ENCODE assay signal across 18 mouse cellular contexts in the genomic region with DNA sequence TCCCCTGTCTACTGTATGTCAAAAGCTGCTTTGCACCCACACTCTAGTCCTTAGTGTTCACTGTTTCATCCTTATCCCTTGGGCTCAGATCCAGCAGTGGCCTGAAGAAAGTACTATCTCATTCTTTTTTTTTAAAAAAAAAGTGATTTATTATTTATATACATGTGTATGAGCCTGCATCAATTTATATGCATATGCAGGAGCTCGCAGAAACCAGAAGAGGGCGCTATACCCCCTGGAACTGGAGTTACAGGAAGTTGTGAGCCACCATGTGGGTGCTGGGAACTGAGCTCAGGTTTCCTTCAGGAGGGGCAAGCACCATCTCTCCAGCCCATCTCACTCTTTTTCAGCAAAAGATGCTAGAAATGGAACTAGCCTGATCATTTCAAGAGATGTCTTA.
DNase-seq lines count a peak whose midpoint lies in the region; ATAC-seq and TF ChIP-seq lines count a peak whose summit lies in the region.
"Had no signal": no experiment of that assay in that cellular context is flagged by ENCODE, and none has a peak within 500 bp of the region (broad histone marks: within the 10 kb centered on the region; RNA-seq: fewer than 3 reads in every experiment).

No protein-coding gene starts in this region.

- H3K9ac ChIP-seq in kidney, postnatal 0 days (ENCODE audit: low read depth, low read length) = no peak overlapping the region
- no peak overlapping the region for H3K9ac ChIP-seq in kidney, embryonic 15.5 days
- no peak overlapping the region for H3K9ac ChIP-seq in ES-Bruce4 (ENCODE audit: low read depth, poor library complexity, severe bottlenecking)
- H3K9ac ChIP-seq: forebrain, embryonic 13.5 days; lung, embryonic 14.5 days; neural tube, embryonic 13.5 days had no signal

- no peaks in the 10 kb centered on the region for H3K36me3 ChIP-seq in kidney, postnatal 0 days (ENCODE audit: insufficient read depth, low read length)
- H3K36me3 ChIP-seq in kidney, embryonic 15.5 days = no peaks in the 10 kb centered on the region
- H3K36me3 ChIP-seq in ES-Bruce4 (ENCODE audit: control insufficient read depth, insufficient read depth, low read length, poor library complexity, severe bottlenecking) = no peaks in the 10 kb centered on the region
- H3K36me3 ChIP-seq: embryonic facial prominence, embryonic 10.5 days; neural tube, embryonic 13.5 days had no signal

- H3K9me3 ChIP-seq in kidney, postnatal 0 days (replicated peaks; ENCODE audit: low read length) = no peaks in the 10 kb centered on the region
- no peaks in the 10 kb centered on the region for H3K9me3 ChIP-seq in kidney, embryonic 15.5 days (replicated peaks)
- H3K9me3 ChIP-seq in ES-Bruce4 (replicated peaks; ENCODE audit: control insufficient read depth, insufficient read depth, low read length, poor library complexity, severe bottlenecking) = 0 out of 2 replicates have a peak, but pooled peaks cover 2% of the 10 kb centered on the region
- H3K9me3 ChIP-seq: embryonic facial prominence, embryonic 10.5 days; forebrain, embryonic 13.5 days; neural tube, embryonic 13.5 days had no signal

- H3K27me3 ChIP-seq in kidney, postnatal 0 days (ENCODE audit: insufficient read depth, low read length) = no peaks in the 10 kb centered on the region
- H3K27me3 ChIP-seq in kidney, embryonic 15.5 days = peaks cover 7% of the 10 kb centered on the region; the same call in 1 of the 2 replicates
- no peaks in the 10 kb centered on the region; the same call in 1 of the 2 replicates for H3K27me3 ChIP-seq in ES-Bruce4 (ENCODE audit: control insufficient read depth, insufficient read depth, low read length, poor library complexity, severe bottlenecking)
- H3K27me3 ChIP-seq: neural tube, embryonic 13.5 days had no signal

- ATAC-seq in kidney, postnatal 0 days (replicated peaks; ENCODE audit: low FRiP score, low read depth) = no peak
- no peak for ATAC-seq in kidney, embryonic 15.5 days (replicated peaks; ENCODE audit: low FRiP score)
- ATAC-seq in megakaryocyte, adult 5-6 weeks (ENCODE audit: poor library complexity, severe bottlenecking) = no peak
- ATAC-seq: forebrain, embryonic 13.5 days; inflammation-experienced regulatory T-cells, adult 6 months; midbrain, embryonic 16.5 days had no signal

- WGBS in kidney, postnatal 0 days = 79% methylated on average over 2 of the region's 2 CpGs
- 79% methylated on average over 2 of the region's 2 CpGs for WGBS in kidney, embryonic 15.5 days

- no peak for TF ChIP-seq POLR2A in ES-Bruce4 (IDR thresholded peaks at IDR 0.05; ENCODE audit: insufficient read depth, low read length)

- no peak overlapping the region for H3K27ac ChIP-seq in kidney, postnatal 0 days
- H3K27ac ChIP-seq in kidney, embryonic 15.5 days = no peak overlapping the region
- no peak overlapping the region for H3K27ac ChIP-seq in ES-Bruce4 (ENCODE audit: insufficient read depth, low read length)
- H3K27ac ChIP-seq: embryonic facial prominence, embryonic 10.5 days; forebrain, embryonic 13.5 days; neural tube, embryonic 13.5 days had no signal

- peak; percentile 38; the same call in 1 of the 2 replicates for TF ChIP-seq CTCF in kidney, postnatal 0 days (IDR thresholded peaks at IDR 0.05; ENCODE audit: low read depth)
- peak; percentile 4 for TF ChIP-seq CTCF in ES-Bruce4 (IDR thresholded peaks at IDR 0.05; ENCODE audit: low read depth, low read length)

- no peak overlapping the region for H3K4me2 ChIP-seq in kidney, postnatal 0 days (ENCODE audit: low read length)
- no peak overlapping the region for H3K4me2 ChIP-seq in kidney, embryonic 15.5 days
- H3K4me2 ChIP-seq: forebrain, embryonic 13.5 days; lung, embryonic 14.5 days; neural tube, embryonic 13.5 days had no signal

- no peak overlapping the region for H3K4me3 ChIP-seq in kidney, postnatal 0 days (replicated peaks; ENCODE audit: low read depth, low read length)
- no peak overlapping the region for H3K4me3 ChIP-seq in kidney, embryonic 15.5 days (replicated peaks)
- no peak overlapping the region for H3K4me3 ChIP-seq in ES-Bruce4 (ENCODE audit: low read depth, low read length)
- H3K4me3 ChIP-seq: embryonic facial prominence, embryonic 10.5 days; forebrain, embryonic 13.5 days; neural tube, embryonic 13.5 days had no signal

- TF ChIP-seq EP300 in ES-Bruce4 (IDR thresholded peaks at IDR 0.05; ENCODE audit: insufficient read depth, low read depth, low read length) = no peak

- no peaks in the 10 kb centered on the region for H3K4me1 ChIP-seq in kidney, postnatal 0 days (replicated peaks; ENCODE audit: insufficient read depth, low read length)
- H3K4me1 ChIP-seq in kidney, embryonic 15.5 days = peaks cover 43% of the 10 kb centered on the region
- H3K4me1 ChIP-seq in ES-Bruce4 (ENCODE audit: control insufficient read depth, insufficient read depth, low read length) = no peaks in the 10 kb centered on the region
- H3K4me1 ChIP-seq: embryonic facial prominence, embryonic 10.5 days; forebrain, embryonic 13.5 days had no signal

- no peak for DNase-seq in kidney, postnatal 0 days (ENCODE audit: low spot score)
- DNase-seq in CD4-positive helper T cell, adult 2 months (ENCODE audit: low read depth, low spot score) = peak; percentile 14
- DNase-seq in induced T-regulatory cell, adult 2 months (ENCODE audit: low read depth) = peak; percentile 48
- DNase-seq in embryo, embryonic 9.5 days (ENCODE audit: extremely low spot score) = no peak
- DNase-seq: adrenal gland, adult 8-10 months; cerebellum, adult 11-12 months; cerebellum, postnatal 25 days; left cerebral cortex, postnatal 4 days; lung, embryonic 14.5 days; right cerebral cortex, postnatal 14 days had no signal

Comparison
In these comparisons a context has a peak if more than half of its experiments do, and no peak if none do; other contexts are left out.
1. DNase-seq: peak in CD4-positive helper T cell, adult 2 months (single experiment) and induced T-regulatory cell, adult 2 months (single experiment); none in kidney, postnatal 0 days (single experiment) and embryo, embryonic 9.5 days (single experiment).